ENCODE assay signal across 9 mouse cellular contexts in genomic region chr7:121392740-121392993, GRCm38 (mm10). TPM values are rescaled to one million over a fixed set of nuclear protein-coding genes. Genes with fewer than 3 reads are reported as not detected.
A peak's percentile ranks its signal among the peaks of the same experiment; 100 is the strongest.
DNase-seq lines count a peak whose midpoint lies in the region; ATAC-seq and TF ChIP-seq lines count a peak whose summit lies in the region.
"Had no signal": no experiment of that assay in that cellular context is flagged by ENCODE, and none has a peak within 500 bp of the region (broad histone marks: within the 10 kb centered on the region; RNA-seq: fewer than 3 reads in every experiment).

No protein-coding gene starts in this region.

- peak overlapping the region; percentile 56 for H3K4me2 ChIP-seq in heart, embryonic 13.5 days
- peak overlapping the region; percentile 56 for H3K4me2 ChIP-seq in forebrain, embryonic 11.5 days (ENCODE audit: low read depth, low read length, severe bottlenecking)
- peak overlapping the region; percentile 62 for H3K4me2 ChIP-seq in limb, embryonic 13.5 days (replicated peaks)

- DNase-seq in heart, postnatal 36 days: no peak
- DNase-seq in forebrain, embryonic 11.5 days (ENCODE audit: low spot score): no peak
- DNase-seq in frontal cortex, adult 2 months (ENCODE audit: extremely low spot score in 1 of 2, low spot score in 1 of 2): no peak
- DNase-seq in cerebellum, adult 11-12 months: no peak
- no peak for DNase-seq in thymus, postnatal 4 days
- DNase-seq: kidney, adult 8-10 months had no signal

- H3K36me3 ChIP-seq in heart, embryonic 13.5 days: no peaks in the 10 kb centered on the region
- H3K36me3 ChIP-seq in ES-Bruce4 (ENCODE audit: control insufficient read depth, insufficient read depth, low read length, poor library complexity, severe bottlenecking): no peaks in the 10 kb centered on the region
- H3K36me3 ChIP-seq in forebrain, embryonic 11.5 days (ENCODE audit: control insufficient read depth, insufficient read depth, low read length): no peaks in the 10 kb centered on the region
- no peaks in the 10 kb centered on the region for H3K36me3 ChIP-seq in limb, embryonic 13.5 days

- H3K4me3 ChIP-seq in heart, embryonic 13.5 days: peak overlapping the region; percentile 37
- peak overlapping the region; percentile 50 for H3K4me3 ChIP-seq in ES-Bruce4 (ENCODE audit: low read depth, low read length)
- H3K4me3 ChIP-seq in forebrain, embryonic 11.5 days (ENCODE audit: low read depth, low read length): peak overlapping the region; percentile 32
- peak overlapping the region; percentile 38 for H3K4me3 ChIP-seq in limb, embryonic 13.5 days

- TF ChIP-seq EP300 in ES-Bruce4 (IDR thresholded peaks at IDR 0.05; ENCODE audit: insufficient read depth, low read depth, low read length): no peak

- H3K4me1 ChIP-seq in heart, embryonic 13.5 days: peaks cover 9% of the 10 kb centered on the region; the same call in 1 of the 2 replicates
- no peaks in the 10 kb centered on the region for H3K4me1 ChIP-seq in ES-Bruce4 (ENCODE audit: control insufficient read depth, insufficient read depth, low read length)
- peaks cover 9% of the 10 kb centered on the region; the same call in 1 of the 2 replicates for H3K4me1 ChIP-seq in forebrain, embryonic 11.5 days (replicated peaks; ENCODE audit: control insufficient read depth, insufficient read depth, low read length)
- peaks cover 16% of the 10 kb centered on the region for H3K4me1 ChIP-seq in limb, embryonic 13.5 days

- intact Hi-C loops in heart, postnatal 36 days (cut with DNase I): no loop called here

- H3K27ac ChIP-seq in heart, embryonic 13.5 days (replicated peaks): no peak overlapping the region
- H3K27ac ChIP-seq in ES-Bruce4 (ENCODE audit: insufficient read depth, low read length): no peak overlapping the region
- H3K27ac ChIP-seq in forebrain, embryonic 11.5 days (ENCODE audit: low read depth, low read length): no peak overlapping the region
- no peak overlapping the region for H3K27ac ChIP-seq in limb, embryonic 13.5 days

- no peak; the same call in 1 of the 2 replicates for ATAC-seq in heart, embryonic 13.5 days (ENCODE audit: extremely low read depth, insufficient number of reproducible peaks, low FRiP score, low TSS enrichment)
- no peak for ATAC-seq in forebrain, embryonic 11.5 days (replicated peaks; ENCODE audit: low FRiP score)
- ATAC-seq in limb, embryonic 13.5 days (ENCODE audit: low FRiP score, low read depth): no peak

- H3K9me3 ChIP-seq in heart, embryonic 13.5 days: no peaks in the 10 kb centered on the region
- H3K9me3 ChIP-seq in ES-Bruce4 (replicated peaks; ENCODE audit: control insufficient read depth, insufficient read depth, low read length, poor library complexity, severe bottlenecking): no peaks in the 10 kb centered on the region
- H3K9me3 ChIP-seq in forebrain, embryonic 11.5 days (ENCODE audit: control insufficient read depth, low read length): no peaks in the 10 kb centered on the region
- no peaks in the 10 kb centered on the region for H3K9me3 ChIP-seq in limb, embryonic 13.5 days

- H3K27me3 ChIP-seq in heart, embryonic 13.5 days (replicated peaks): peaks cover 83% of the 10 kb centered on the region
- H3K27me3 ChIP-seq in ES-Bruce4 (ENCODE audit: control insufficient read depth, insufficient read depth, low read length, poor library complexity, severe bottlenecking): peaks cover 6% of the 10 kb centered on the region; the same call in 1 of the 2 replicates
- H3K27me3 ChIP-seq in forebrain, embryonic 11.5 days (ENCODE audit: control insufficient read depth, insufficient read depth, low read length): peaks cover 36% of the 10 kb centered on the region
- H3K27me3 ChIP-seq in limb, embryonic 13.5 days: peaks cover 75% of the 10 kb centered on the region

- no peak for TF ChIP-seq CTCF in ES-Bruce4 (IDR thresholded peaks at IDR 0.05; ENCODE audit: low read depth, low read length)

- no peak overlapping the region for H3K9ac ChIP-seq in heart, embryonic 13.5 days
- peak overlapping the region; percentile 11; the same call in 1 of the 2 replicates for H3K9ac ChIP-seq in ES-Bruce4 (ENCODE audit: low read depth, poor library complexity, severe bottlenecking)
- no peak overlapping the region for H3K9ac ChIP-seq in forebrain, embryonic 11.5 days (ENCODE audit: low read length)
- no peak overlapping the region for H3K9ac ChIP-seq in limb, embryonic 13.5 days

- WGBS in heart, embryonic 13.5 days: 2% methylated on average over 28 of the region's 28 CpGs
- 0% methylated on average over 28 of the region's 28 CpGs for WGBS in forebrain, embryonic 11.5 days
- WGBS in limb, embryonic 13.5 days: 2% methylated on average over 28 of the region's 28 CpGs

- no peak for TF ChIP-seq POLR2A in ES-Bruce4 (IDR thresholded peaks at IDR 0.05; ENCODE audit: insufficient read depth, low read length)

RNA-seq across cellular contexts. Expression of gene Hs3st2, which starts 1.0 kb away (rescaled TPM):
- polyA plus RNA-seq in heart, embryonic 13.5 days (2015; fragmentation: Nextera tagmentation; extraction: Ambion mirVana): 0.33 and 0.39 TPM in 2 replicates
- not detected for total RNA-seq in heart, postnatal 36 days (2021)
- not detected in 2 replicates for polyA plus RNA-seq in ES-Bruce4 (2011; ENCODE audit: insufficient read depth, insufficient read length, low read depth, missing spikeins)
- 0.16 and 0.23 TPM in 2 replicates for polyA plus RNA-seq in forebrain, embryonic 11.5 days (2014; fragmentation: Nextera tagmentation; extraction: Ambion mirVana)
- 2.0 and 2.2 TPM in 2 replicates for polyA plus RNA-seq in limb, embryonic 13.5 days (2015; fragmentation: Nextera tagmentation; extraction: Ambion mirVana)
- polyA plus RNA-seq in frontal cortex, adult 2 months (2012; rRNA removed): 47.4 and 47.8 TPM in 2 replicates

Comparison
In these comparisons a context has a peak if more than half of its experiments do, and no peak if none do; other contexts are left out.
1. RNA of gene Hs3st2, which starts 1.0 kb away (polyA plus RNA-seq): 47.4 to 47.8 TPM in frontal cortex, adult 2 months; 2.0 to 2.2 TPM in limb, embryonic 13.5 days, 0.33 to 0.39 TPM in heart, embryonic 13.5 days, 0.16 to 0.23 TPM in forebrain, embryonic 11.5 days and not detected in ES-Bruce4; every median in the first group is over 10 times any median in the second.
2. Peak in every context shown above with its lines, with median percentiles within 50 percentile points of each other: H3K4me2 ChIP-seq and H3K4me3 ChIP-seq.